Mouse (Mus musculus): ENCODE measurements at regions not wholly inside any gene's neighbourhood (a gene's known extent, or its start where the extent isn't known, plus 50 kb on each side); places are given as distances from the start of the nearest gene placed in this dataset.

DNA sequence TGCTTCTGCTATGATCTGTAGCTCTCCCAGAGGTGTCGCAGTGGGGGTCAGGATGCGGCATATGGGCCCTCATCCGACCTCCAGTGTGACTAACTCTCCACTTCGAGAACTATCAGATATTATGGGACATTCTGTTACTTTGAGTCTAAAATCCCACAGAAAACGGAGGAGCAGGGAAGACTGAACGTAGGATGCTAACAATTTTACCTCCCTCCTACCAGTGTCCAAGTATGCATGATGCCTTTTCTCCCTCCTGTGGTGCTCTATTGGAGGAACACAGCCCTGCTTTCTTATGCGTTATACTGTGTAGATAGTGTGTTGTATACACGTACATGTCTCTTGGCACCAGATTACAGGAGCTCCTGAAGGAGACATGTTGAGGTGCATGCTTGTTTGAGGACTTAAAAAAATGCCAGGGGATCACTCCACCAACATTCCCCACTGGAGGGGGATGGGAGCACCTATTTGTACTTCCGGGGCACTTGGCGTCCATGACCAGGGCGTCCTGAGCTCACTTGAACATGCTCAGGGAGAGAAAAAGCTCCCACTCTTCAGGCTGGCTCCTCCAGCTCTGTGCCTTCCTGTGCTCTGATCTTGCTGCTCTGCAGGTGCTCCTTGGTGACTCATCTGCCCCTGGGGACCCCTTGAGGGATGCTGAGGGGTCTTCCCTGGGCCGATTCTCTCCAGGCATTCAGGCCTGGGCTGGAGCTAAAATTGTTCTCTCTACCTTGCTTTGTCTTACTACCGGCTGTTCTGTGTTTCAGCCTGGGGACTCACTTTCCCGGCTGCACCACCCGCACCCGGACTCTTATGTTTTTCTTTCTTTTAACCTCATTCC lies 73.6 kb upstream of the Bod1 start:
- no peak overlapping the region for H3K9ac ChIP-seq
- DNase-seq (ENCODE audit: low spot score): no peak
- 0 out of 2 replicates have a peak, but pooled peaks cover 16% of the 10 kb centered on the region for H3K4me1 ChIP-seq (replicated peaks; ENCODE audit: control insufficient read depth, insufficient read depth, low read length)
- WGBS: 56% methylated on average over 16 of the region's 16 CpGs
- H3K9me3 ChIP-seq (ENCODE audit: control insufficient read depth, low read length): no peaks in the 10 kb centered on the region
- H3K4me3 ChIP-seq (replicated peaks; ENCODE audit: low read length): no peak overlapping the region
- H3K27me3 ChIP-seq (ENCODE audit: control insufficient read depth, insufficient read depth, low read length): no peaks in the 10 kb centered on the region
- ATAC-seq (ENCODE audit: low FRiP score): no peak
- no peaks in the 10 kb centered on the region for H3K36me3 ChIP-seq (replicated peaks; ENCODE audit: control insufficient read depth, insufficient read depth)
- H3K4me2 ChIP-seq (replicated peaks): no peak overlapping the region
- H3K27ac ChIP-seq: no peak overlapping the region

DNA sequence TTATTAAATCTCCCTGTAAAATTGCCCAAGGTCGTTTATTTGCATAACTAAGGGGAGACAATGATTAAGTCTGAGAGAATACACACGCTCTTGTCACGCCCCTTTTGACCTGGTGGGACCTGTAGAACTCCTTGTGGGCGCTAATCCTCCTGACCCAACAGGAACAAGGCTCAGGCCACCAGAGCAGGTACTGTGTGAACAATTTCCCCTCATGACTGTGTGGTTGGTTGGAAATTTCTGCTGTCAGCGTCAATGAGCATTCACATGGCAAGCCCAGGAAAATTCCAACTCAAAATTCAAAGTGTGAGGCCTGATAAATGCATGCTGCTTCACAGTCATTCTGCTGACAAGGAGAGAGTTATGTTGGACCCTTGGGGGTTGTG lies 74.2 kb upstream of the Bod1 start:
- Histone ChIP-seq H3K4me2 (replicated peaks) (no peak overlapping the region), H3K27ac (no peak overlapping the region), H3K27me3 (ENCODE audit: control insufficient read depth, insufficient read depth, low read length) (no peaks in the 10 kb centered on the region), H3K9me3 (ENCODE audit: control insufficient read depth, low read length) (no peaks in the 10 kb centered on the region), H3K4me3 (replicated peaks; ENCODE audit: low read length) (no peak overlapping the region), H3K36me3 (replicated peaks; ENCODE audit: control insufficient read depth, insufficient read depth) (no peaks in the 10 kb centered on the region), H3K4me1 (replicated peaks; ENCODE audit: control insufficient read depth, insufficient read depth, low read length) (0 out of 2 replicates have a peak, but pooled peaks cover 16% of the 10 kb centered on the region), H3K9ac (no peak overlapping the region)
- 35% methylated on average over 5 of the region's 5 CpGs for WGBS
- DNase-seq (ENCODE audit: low spot score): no peak
- no peak for ATAC-seq (ENCODE audit: low FRiP score)

DNA sequence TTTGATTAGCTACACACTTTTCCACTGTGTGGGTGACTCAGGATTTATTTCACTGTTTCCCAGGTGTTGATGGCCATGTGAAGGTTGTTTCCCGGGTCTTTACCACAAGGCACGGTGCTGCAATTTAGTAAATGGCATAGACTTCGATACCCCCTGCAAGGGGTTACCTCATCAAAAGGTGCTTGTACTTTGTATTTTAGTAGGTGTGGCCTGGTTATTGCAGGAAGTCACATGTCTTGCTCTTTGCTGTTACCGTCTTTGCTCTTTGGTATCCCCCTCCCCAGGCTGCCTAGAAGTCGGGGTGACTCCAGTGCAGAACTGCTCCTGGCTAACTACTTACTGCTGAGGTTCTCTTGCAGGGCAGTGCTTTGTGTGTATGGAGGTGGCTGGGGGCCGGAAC lies 74.8 kb upstream of the Bod1 start:
- Histone ChIP-seq H3K9ac (no peak overlapping the region), H3K36me3 (replicated peaks; ENCODE audit: control insufficient read depth, insufficient read depth) (no peaks in the 10 kb centered on the region), H3K4me2 (replicated peaks) (no peak overlapping the region), H3K4me3 (replicated peaks; ENCODE audit: low read length) (no peak overlapping the region), H3K27ac (no peak overlapping the region), H3K27me3 (ENCODE audit: control insufficient read depth, insufficient read depth, low read length) (no peaks in the 10 kb centered on the region), H3K9me3 (ENCODE audit: control insufficient read depth, low read length) (no peaks in the 10 kb centered on the region), H3K4me1 (replicated peaks; ENCODE audit: control insufficient read depth, insufficient read depth, low read length) (0 out of 2 replicates have a peak, but pooled peaks cover 16% of the 10 kb centered on the region)
- DNase-seq (ENCODE audit: low spot score): no peak
- 80% methylated on average over 6 of the region's 6 CpGs for WGBS
- ATAC-seq (ENCODE audit: low FRiP score): no peak

DNA sequence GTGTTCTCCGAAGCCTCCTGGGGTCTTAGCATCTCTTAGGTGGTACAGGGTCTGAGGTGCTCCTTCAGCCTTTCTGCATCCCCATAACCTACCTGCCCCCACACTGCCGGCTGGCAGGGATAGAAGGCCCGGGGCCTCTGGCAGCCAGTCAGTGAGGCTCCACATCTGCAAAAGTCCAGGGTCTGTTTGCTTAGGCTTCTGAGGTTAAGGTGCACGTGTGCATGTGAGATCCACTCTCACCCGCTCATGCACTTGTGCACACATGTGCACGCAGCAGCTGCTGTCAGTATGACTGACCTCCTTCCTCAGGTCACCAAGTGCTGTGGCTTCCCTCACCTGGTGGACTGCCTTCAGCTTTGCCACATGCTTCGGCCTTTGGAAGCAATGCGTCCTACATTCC lies 75.3 kb upstream of the Bod1 start:
- Histone ChIP-seq H3K4me3 (replicated peaks; ENCODE audit: low read length) (no peak overlapping the region), H3K9me3 (ENCODE audit: control insufficient read depth, low read length) (no peaks in the 10 kb centered on the region), H3K9ac (no peak overlapping the region), H3K27me3 (ENCODE audit: control insufficient read depth, insufficient read depth, low read length) (no peaks in the 10 kb centered on the region), H3K27ac (no peak overlapping the region), H3K4me2 (replicated peaks) (no peak overlapping the region), H3K4me1 (replicated peaks; ENCODE audit: control insufficient read depth, insufficient read depth, low read length) (0 out of 2 replicates have a peak, but pooled peaks cover 16% of the 10 kb centered on the region), H3K36me3 (replicated peaks; ENCODE audit: control insufficient read depth, insufficient read depth) (no peaks in the 10 kb centered on the region)
- WGBS: 90% methylated on average over 8 of the region's 8 CpGs
- no peak for ATAC-seq (ENCODE audit: low FRiP score)
- DNase-seq (ENCODE audit: low spot score): no peak

DNA sequence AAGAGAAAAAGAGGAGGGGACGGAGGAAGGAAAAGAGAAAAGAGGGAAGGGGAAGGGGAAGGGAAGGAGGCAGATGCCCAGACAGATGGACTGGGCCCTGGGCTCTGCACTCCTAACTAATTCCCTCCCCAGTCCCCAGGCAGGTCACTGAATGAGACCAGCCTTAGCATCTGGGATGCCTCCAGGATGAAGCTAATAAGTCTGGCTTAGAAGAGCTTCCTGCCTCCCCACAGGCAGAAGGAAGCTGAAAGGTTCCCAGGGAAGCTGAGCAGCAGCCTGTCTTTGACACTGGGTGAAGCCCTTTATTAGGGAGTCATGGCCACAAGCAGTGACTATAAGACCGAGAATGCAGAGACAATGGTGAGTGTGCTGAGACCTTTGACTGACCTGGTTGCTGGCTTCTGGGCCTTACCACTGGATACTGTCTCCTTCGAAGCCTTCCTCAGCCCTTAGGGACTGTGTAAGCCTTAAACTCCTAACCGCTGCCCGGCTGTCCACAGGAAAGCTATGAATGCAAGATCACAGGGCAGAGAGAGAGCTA lies 76.7 kb upstream of the Bod1 start:
- WGBS: 56% methylated on average over 5 of the region's 5 CpGs
- Histone ChIP-seq H3K27ac (no peak overlapping the region), H3K9ac (no peak overlapping the region), H3K4me3 (replicated peaks; ENCODE audit: low read length) (no peak overlapping the region), H3K4me1 (replicated peaks; ENCODE audit: control insufficient read depth, insufficient read depth, low read length) (peaks cover 20% of the 10 kb centered on the region; the same call in 1 of the 2 replicates), H3K4me2 (replicated peaks) (no peak overlapping the region), H3K9me3 (ENCODE audit: control insufficient read depth, low read length) (no peaks in the 10 kb centered on the region), H3K27me3 (ENCODE audit: control insufficient read depth, insufficient read depth, low read length) (no peaks in the 10 kb centered on the region), H3K36me3 (replicated peaks; ENCODE audit: control insufficient read depth, insufficient read depth) (no peaks in the 10 kb centered on the region)
- ATAC-seq (ENCODE audit: low FRiP score) (no peak), DNase-seq (ENCODE audit: low spot score) (no peak)

DNA sequence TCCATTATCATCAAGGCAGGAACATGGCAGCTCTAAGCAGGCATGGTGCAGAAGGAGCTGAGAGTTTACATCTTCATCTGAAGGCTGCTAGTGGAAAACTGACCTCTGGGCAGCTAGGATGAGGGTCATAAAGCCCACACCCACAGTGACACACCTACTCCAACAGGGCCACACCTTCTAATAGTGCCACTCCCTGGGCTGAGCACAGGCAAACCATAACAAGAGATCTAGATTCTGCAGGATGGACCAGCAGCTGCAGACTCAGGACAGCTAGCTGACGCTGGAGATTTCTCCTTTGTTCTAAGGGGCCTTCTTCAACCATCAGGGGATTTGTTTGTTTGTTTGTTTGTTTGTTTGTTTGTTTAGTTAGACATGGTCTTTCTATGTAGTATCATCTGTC lies 79.6 kb upstream of the Bod1 start:
- Histone ChIP-seq H3K9ac (no peak overlapping the region), H3K4me2 (replicated peaks) (no peak overlapping the region), H3K36me3 (replicated peaks; ENCODE audit: control insufficient read depth, insufficient read depth) (no peaks in the 10 kb centered on the region), H3K27me3 (ENCODE audit: control insufficient read depth, insufficient read depth, low read length) (no peaks in the 10 kb centered on the region), H3K27ac (no peak overlapping the region), H3K4me1 (replicated peaks; ENCODE audit: control insufficient read depth, insufficient read depth, low read length) (peaks cover 14% of the 10 kb centered on the region), H3K4me3 (replicated peaks; ENCODE audit: low read length) (no peak overlapping the region), H3K9me3 (ENCODE audit: control insufficient read depth, low read length) (no peaks in the 10 kb centered on the region)
- ATAC-seq (ENCODE audit: low FRiP score): no peak
- no peak for DNase-seq (ENCODE audit: low spot score)
- WGBS: 78% methylated on average over 1 of the region's 1 CpGs

DNA sequence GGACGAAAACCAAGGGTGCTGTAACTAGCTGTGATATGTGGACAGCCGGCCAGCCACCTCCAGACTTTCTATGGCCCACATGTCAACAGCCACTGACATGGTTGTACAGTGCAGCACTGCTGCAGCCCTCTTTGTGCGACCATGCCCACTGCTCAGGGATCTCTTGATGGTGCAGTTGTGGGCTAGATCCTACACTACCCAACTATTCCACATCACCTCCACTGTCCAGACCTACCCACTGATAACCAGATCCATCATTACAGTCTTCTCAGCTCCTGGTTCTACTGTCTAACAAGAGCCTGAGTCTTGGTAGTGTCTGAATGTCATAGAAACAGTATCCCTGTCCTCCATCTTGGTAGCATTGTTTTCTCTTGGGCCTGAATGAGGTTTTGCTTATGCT lies 81.5 kb upstream of the Bod1 start:
- WGBS: 82% methylated on average over 3 of the region's 3 CpGs
- no peak for DNase-seq (ENCODE audit: low spot score)
- Histone ChIP-seq H3K36me3 (replicated peaks; ENCODE audit: control insufficient read depth, insufficient read depth) (no peaks in the 10 kb centered on the region), H3K4me3 (replicated peaks; ENCODE audit: low read length) (no peak overlapping the region), H3K9ac (no peak overlapping the region), H3K4me2 (replicated peaks) (no peak overlapping the region), H3K27ac (peak overlapping the region; percentile 63), H3K4me1 (replicated peaks; ENCODE audit: control insufficient read depth, insufficient read depth, low read length) (peaks cover 14% of the 10 kb centered on the region), H3K9me3 (ENCODE audit: control insufficient read depth, low read length) (no peaks in the 10 kb centered on the region), H3K27me3 (ENCODE audit: control insufficient read depth, insufficient read depth, low read length) (no peaks in the 10 kb centered on the region)
- ATAC-seq (ENCODE audit: low FRiP score): no peak

DNA sequence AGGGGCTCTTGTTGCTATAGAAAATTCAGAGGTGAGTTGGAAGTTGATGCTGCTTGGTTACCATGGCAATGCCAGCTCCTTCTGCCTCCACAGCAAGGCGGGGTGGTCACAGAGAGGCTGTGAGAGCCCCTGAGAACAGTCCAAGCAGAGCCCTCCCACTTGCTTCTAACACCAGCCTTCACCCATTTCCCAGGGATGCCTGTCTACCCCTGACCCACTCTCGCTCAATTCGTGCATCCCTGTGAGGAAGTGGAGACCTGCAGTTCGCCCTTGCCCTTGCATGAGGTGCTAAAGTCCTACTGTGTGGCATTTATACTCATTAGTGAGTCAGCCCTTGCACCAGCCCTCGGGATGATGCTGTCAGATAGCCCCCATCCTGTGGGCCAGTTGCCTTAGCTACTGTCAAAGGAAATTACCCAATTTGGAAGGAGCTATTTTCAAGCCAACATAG lies 82.1 kb upstream of the Bod1 start:
- ATAC-seq (ENCODE audit: low FRiP score): peak; percentile 74
- H3K36me3 ChIP-seq (replicated peaks; ENCODE audit: control insufficient read depth, insufficient read depth): no peaks in the 10 kb centered on the region
- H3K4me1 ChIP-seq (replicated peaks; ENCODE audit: control insufficient read depth, insufficient read depth, low read length): peaks cover 12% of the 10 kb centered on the region
- H3K9me3 ChIP-seq (ENCODE audit: control insufficient read depth, low read length): no peaks in the 10 kb centered on the region
- peak overlapping the region; percentile 63 for H3K27ac ChIP-seq
- DNase-seq (ENCODE audit: low spot score): no peak
- 42% methylated on average over 5 of the region's 5 CpGs for WGBS
- H3K4me2 ChIP-seq (replicated peaks): no peak overlapping the region
- H3K9ac ChIP-seq: no peak overlapping the region
- no peaks in the 10 kb centered on the region for H3K27me3 ChIP-seq (ENCODE audit: control insufficient read depth, insufficient read depth, low read length)
- no peak overlapping the region for H3K4me3 ChIP-seq (replicated peaks; ENCODE audit: low read length)

DNA sequence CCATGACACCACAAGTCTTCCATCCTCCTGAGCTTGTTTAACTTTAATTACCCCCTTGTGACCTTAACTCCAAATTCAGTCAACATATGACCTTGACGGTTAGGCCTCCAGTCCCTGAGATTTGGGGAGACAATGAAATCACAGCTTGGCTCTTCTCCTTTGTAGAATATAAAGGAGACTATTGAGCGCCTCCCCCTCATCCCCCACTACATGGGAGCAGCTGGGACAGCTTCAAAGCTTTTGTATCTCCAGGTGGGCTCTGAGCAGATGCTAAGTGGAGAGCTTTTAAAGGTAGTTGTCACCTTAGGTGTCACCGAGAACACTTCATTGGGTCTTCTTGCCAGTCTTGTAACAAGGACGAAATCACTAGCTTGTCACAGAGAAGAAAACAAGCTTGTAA lies 82.7 kb upstream of the Bod1 start:
- H3K36me3 ChIP-seq (replicated peaks; ENCODE audit: control insufficient read depth, insufficient read depth): no peaks in the 10 kb centered on the region
- H3K27ac ChIP-seq: peak overlapping the region; percentile 63; the same call in 1 of the 2 replicates
- DNase-seq (ENCODE audit: low spot score): no peak

More for the DNA sequence above, 82.7 kb upstream of the Bod1 start:
- no peak overlapping the region for H3K9ac ChIP-seq
- WGBS: 51% methylated on average over 4 of the region's 4 CpGs
- ATAC-seq (ENCODE audit: low FRiP score): no peak
- no peaks in the 10 kb centered on the region for H3K9me3 ChIP-seq (ENCODE audit: control insufficient read depth, low read length)
- H3K4me1 ChIP-seq (replicated peaks; ENCODE audit: control insufficient read depth, insufficient read depth, low read length): peaks cover 12% of the 10 kb centered on the region
- no peaks in the 10 kb centered on the region for H3K27me3 ChIP-seq (ENCODE audit: control insufficient read depth, insufficient read depth, low read length)
- H3K4me2 ChIP-seq (replicated peaks): no peak overlapping the region
- no peak overlapping the region for H3K4me3 ChIP-seq (replicated peaks; ENCODE audit: low read length)

Measured in hindbrain, embryonic 14.5 days (tissue).